Mouse (Mus musculus): ENCODE measurements around the gene Stoml1.

DNA sequence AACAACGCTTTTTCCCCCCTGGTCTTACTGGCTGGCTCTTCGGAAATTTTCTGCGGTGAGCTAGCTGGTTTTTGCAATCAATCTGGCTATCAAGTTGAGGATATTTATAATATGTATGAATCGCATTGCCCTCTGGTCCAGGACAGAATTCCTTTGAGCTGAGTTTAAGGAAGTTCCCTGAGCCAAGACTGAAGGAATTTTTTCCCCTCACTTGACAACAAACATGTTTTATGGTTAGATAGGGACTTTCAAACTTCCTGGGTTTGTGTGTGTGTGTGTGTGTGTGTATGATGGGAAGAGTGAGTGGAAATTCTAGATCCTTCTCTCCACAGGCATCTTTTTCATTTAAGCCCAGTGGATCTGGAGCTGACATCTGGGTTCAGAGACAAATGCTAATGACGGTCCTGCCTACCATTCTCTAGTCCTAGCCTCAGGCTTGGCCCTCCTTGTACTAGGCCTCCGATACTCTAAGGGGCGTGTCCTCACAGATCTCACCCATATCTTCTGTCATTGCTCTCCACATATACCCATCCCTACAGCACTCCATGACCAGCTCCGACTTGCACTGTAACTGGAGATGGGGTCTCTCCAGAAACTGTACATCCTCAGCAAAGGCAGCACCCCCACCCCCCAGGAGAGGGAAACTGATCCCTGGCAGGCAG lies 38.3 kb upstream of the Stoml1 start:
- no peak for TF ChIP-seq CTCF (conservative IDR thresholded peaks at IDR 0.05; ENCODE audit: insufficient read depth, insufficient read length, low read depth, low read length)
- no peak for TF ChIP-seq POLR2A (IDR thresholded peaks at IDR 0.05; ENCODE audit: low read depth, low read length)

Measured in kidney, adult 2 months (tissue).